Mouse (Mus musculus) stomach, postnatal 0 days (tissue): ENCODE results near the gene Smc2. TPM values are rescaled to one million over a fixed set of nuclear protein-coding genes. Genes with fewer than 3 reads are reported as not detected.
"Not testable (repeated sequence)": the region's sequence is repeated elsewhere in the genome, so short reads cannot be mapped to it uniquely, and the experiment has no call there.

Experiments used
- ATAC-seq: fragments of 200-750 bp; cut with Nextera tagmentation; 2 replicates; pipeline ENCODE4 v1.8.0; 2017; ENCODE audit not compliant: low FRiP score, low TSS enrichment
- DNase-seq: peaks from one replicate; pipeline ENCODE4 v3.0.0-alpha.2; 2016; ENCODE audit warnings: low spot score
- H3K27ac ChIP-seq: fragments of 300-500 bp; sonication (generic); replicated peaks from 2 replicates; pipeline ENCODE4 v1.5.1; 2014; ENCODE audit warnings: mild to moderate bottlenecking, control low read depth
- H3K27me3 ChIP-seq: fragments of 300-500 bp; sonication (generic); 2 replicates; pipeline ENCODE4 v1.6.1; 2014; ENCODE audit warnings: low read length; ENCODE audit not compliant: control insufficient read depth, insufficient read depth
- H3K36me3 ChIP-seq: fragments of 300-500 bp; sonication (generic); 2 replicates; pipeline ENCODE4 v1.6.1; 2014; ENCODE audit warnings: low read length, mixed read lengths; ENCODE audit not compliant: control insufficient read depth, insufficient read depth
- H3K4me1 ChIP-seq: fragments of 300-500 bp; sonication (generic); replicated peaks from 2 replicates; pipeline ENCODE4 v1.6.1; 2014; ENCODE audit warnings: antibody characterized with exemption; ENCODE audit not compliant: control insufficient read depth, insufficient read depth
- H3K4me2 ChIP-seq: fragments of 300-500 bp; sonication (generic); replicated peaks from 2 replicates; pipeline ENCODE4 v1.6.1; 2014; ENCODE audit warnings: low read depth, mild to moderate bottlenecking, control low read depth, moderate library complexity
- H3K4me3 ChIP-seq: fragments of 300-500 bp; sonication (generic); 2 replicates; pipeline ENCODE4 v1.5.1; 2014; ENCODE audit warnings: low read depth, low read length, control low read depth
- H3K9ac ChIP-seq: fragments of 300-500 bp; sonication (generic); 2 replicates; pipeline ENCODE4 v1.6.1; 2014; ENCODE audit warnings: mild to moderate bottlenecking, low read length, control low read depth, mixed read lengths
- H3K9me3 ChIP-seq: fragments of 300-500 bp; sonication (generic); 2 replicates; pipeline ENCODE4 v1.6.1; 2016; ENCODE audit warnings: low read length; ENCODE audit not compliant: control insufficient read depth
- CTCF ChIP-seq: IDR thresholded peaks from 2 replicates; pipeline ENCODE4 v1.5.1; 2016; ENCODE audit warnings: antibody characterized with exemption, low read depth, mild to moderate bottlenecking, moderate library complexity
- EP300 ChIP-seq: optimal IDR thresholded peaks from 2 replicates; pipeline ENCODE3; 2016; ENCODE audit warnings: antibody characterized with exemption
- WGBS: fragments of 180-500 bp; shearing (Covaris S2); extraction: QIAGEN DNeasy Blood & Tissue Kit; methylation state at CpG from one replicate; pipeline ENCODE4 v1.1.7; 2014; 5-methylcytosine and 5-hydroxymethylcytosine counted together
- polyA plus RNA-seq: library from polyadenylated mRNA; unstranded; fragments of >200 nt; fragmentation: Nextera tagmentation; extraction: Ambion mirVana; gene quantifications from 2 replicates; pipeline ENCODE4 v1.2.1, GENCODE M21; 2015

Gene Smc2
- polyA plus RNA-seq, result 44.5 and 60.1 TPM in 2 replicates

DNA sequence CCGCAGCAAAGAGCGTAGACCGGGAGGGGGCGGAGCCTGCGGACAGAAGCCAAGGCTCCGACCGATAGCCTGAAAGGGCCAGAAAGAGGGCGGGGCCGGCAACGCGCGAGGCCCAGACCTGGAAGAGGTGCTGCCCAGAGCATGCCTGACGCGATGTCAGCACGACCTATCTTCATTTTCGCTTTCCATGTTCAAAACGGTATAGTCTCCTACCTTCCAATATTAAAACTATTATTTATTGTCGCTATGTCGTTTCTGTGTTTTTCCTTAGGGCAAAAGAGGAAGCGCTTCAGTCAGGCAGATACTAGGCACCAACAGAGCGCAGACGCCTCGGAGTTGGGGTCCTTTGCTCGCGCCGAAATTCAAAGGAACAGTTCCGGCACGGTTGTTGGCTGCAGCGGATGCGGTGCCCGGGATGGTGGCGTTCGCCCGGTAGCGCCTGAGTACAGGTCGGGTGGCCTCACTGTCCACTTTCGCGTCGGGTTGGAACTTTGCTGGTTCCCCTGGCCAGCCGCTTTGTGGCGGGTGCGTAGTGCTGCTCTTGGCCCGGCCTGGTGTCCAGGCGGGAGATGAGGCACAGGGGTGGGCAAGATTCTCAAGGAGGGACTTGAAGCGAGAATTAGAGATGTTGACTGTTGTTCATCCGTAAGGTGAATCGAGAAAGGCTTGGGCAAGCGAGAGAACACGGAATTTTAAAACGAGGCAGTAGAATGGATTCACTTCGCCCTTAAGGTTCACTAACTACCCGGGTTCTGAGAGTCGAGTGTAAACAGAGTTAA, at the start of gene Smc2:
Gene Smc2, plus strand, starts transcription at position 358 of the 779 bp plus-strand sequence.
- Histone ChIP-seq H3K27ac (peak within 1 kb of the TSS; percentile 76), H3K36me3 (peaks cover 5% of the 10 kb centered on the region; the same call in 1 of the 2 replicates), H3K9ac (peak within 1 kb of the TSS; percentile 65), H3K27me3 (no peaks in the 10 kb centered on the region), H3K4me3 (peak within 1 kb of the TSS; percentile 69), H3K4me1 (no peaks in the 10 kb centered on the region), H3K9me3 (no peaks in the 10 kb centered on the region), H3K4me2 (peak within 1 kb of the TSS; percentile 84)
- under 1% methylated on average over 52 of the region's 53 CpGs for WGBS
- ATAC-seq (peak; percentile 100), DNase-seq (peak; percentile 96)
- peak; percentile 12; the same call in 1 of the 2 replicates for TF ChIP-seq CTCF
- TF ChIP-seq EP300, result peak; percentile 93

DNA sequence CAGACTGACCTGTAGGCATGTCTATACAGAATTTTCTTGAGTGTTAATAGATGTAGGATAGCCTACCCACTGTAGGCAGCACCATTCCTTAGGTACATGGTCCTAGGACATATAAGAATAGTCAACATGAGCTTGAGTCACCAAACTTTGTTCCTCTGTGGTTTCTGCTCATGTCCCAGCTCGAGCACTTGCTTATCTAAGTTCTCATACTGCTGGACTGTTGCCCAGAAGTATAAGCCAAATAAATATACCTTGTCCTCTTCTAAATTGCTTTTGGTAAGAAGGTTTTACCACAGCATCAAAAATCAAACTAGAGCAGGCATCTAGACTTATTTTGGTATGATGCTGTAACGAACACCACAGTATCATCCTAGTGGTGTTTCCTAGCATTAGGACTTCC, 27.5 kb upstream of the Smc2 start:
- H3K9me3 ChIP-seq, result no peaks in the 10 kb centered on the region
- ATAC-seq (no peak), DNase-seq (no peak)
- H3K36me3 ChIP-seq, result no peaks in the 10 kb centered on the region
- TF ChIP-seq CTCF, result no peak
- TF ChIP-seq EP300, result no peak
- WGBS, result 63% methylated on average over 2 of the region's 2 CpGs
- no peak overlapping the region for H3K4me2 ChIP-seq
- H3K4me1 ChIP-seq, result no peaks in the 10 kb centered on the region
- no peaks in the 10 kb centered on the region for H3K27me3 ChIP-seq
- H3K4me3 ChIP-seq, result no peak overlapping the region
- H3K27ac ChIP-seq, result no peak overlapping the region
- H3K9ac ChIP-seq, result no peak overlapping the region

DNA sequence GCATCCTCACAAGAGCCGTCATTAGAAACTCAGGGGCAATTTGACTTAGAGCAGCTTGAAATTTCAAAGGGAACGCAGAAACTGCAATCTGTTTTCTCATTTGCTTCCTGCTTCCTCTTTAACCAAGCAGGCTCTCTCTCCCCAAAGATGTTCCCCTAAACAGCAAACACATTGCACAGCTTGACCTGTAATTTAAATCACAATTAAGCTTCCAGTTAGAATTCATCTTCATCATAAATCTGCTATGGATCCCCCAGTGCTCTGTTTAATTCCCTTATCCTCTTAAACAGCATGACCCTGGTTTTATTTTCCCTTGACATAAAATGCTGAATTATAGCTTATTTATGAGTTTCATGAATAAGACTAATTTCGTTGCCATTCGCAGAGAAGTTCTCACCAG, 15.4 kb upstream of the Smc2 start:
- no peaks in the 10 kb centered on the region for H3K36me3 ChIP-seq
- no peak overlapping the region for H3K4me2 ChIP-seq
- no peak overlapping the region for H3K9ac ChIP-seq
- H3K4me3 ChIP-seq, result no peak overlapping the region
- WGBS, result 72% methylated on average over 4 of the region's 4 CpGs
- TF ChIP-seq EP300 (no peak), CTCF (no peak)
- ATAC-seq, result no peak
- H3K4me1 ChIP-seq, result no peaks in the 10 kb centered on the region
- no peak for DNase-seq
- H3K27me3 ChIP-seq, result no peaks in the 10 kb centered on the region
- no peak overlapping the region for H3K27ac ChIP-seq
- H3K9me3 ChIP-seq, result no peaks in the 10 kb centered on the region

DNA sequence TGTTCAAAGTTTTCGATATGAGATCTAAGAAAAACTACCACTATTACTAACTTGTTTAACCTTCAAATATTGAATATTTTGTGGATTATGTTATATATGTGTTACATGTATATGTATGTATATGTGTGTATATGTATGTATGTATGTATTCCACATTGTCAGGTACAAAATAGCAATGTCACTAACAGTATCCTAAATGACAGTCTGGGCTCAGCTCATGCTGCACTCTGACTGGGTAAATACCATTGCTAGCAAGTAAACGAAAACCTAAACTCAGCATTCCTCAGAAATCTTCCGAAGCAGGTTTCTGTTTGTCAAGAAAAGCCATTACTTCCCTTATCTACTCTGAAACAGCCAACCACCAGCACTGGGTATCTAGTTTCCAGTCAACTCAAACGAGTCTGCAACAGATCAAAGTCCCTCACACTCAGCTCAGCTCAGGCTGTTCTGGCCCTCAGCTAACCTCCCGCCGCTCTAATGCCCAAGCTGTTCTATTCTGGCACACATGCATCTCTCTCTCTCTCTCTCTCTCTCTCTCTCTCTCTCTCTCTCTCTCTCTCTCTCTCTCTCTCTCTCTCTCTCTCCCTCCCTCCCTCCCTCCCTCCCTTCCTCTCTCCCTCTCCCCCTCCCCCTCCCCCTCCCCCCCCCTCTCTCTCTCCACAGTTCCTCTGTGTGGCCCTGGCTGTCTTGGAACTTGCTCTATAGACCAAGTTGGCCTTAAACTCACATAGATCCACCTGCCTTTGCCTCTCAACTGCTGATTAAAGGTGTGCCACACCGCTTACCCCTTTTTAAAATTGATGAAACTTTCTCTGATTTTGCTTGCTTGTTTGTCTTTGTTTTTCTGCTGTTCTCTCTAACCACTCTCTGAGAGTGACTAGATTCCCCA, 9.5 kb upstream of the Smc2 start:
- DNase-seq (peak; percentile 82), ATAC-seq (peak; percentile 96)
- no peaks in the 10 kb centered on the region for H3K9me3 ChIP-seq
- H3K27me3 ChIP-seq, result no peaks in the 10 kb centered on the region
- no peaks in the 10 kb centered on the region for H3K36me3 ChIP-seq
- no peak overlapping the region for H3K4me3 ChIP-seq
- H3K27ac ChIP-seq, result no peak overlapping the region
- no peaks in the 10 kb centered on the region for H3K4me1 ChIP-seq
- WGBS, result 17% methylated on average over 7 of the region's 7 CpGs
- H3K4me2 ChIP-seq, result 0 out of 2 replicates have a peak overlapping the region, but pooled peaks have one; percentile 18
- TF ChIP-seq EP300 (no peak), CTCF (no peak)
- H3K9ac ChIP-seq, result no peak overlapping the region

DNA sequence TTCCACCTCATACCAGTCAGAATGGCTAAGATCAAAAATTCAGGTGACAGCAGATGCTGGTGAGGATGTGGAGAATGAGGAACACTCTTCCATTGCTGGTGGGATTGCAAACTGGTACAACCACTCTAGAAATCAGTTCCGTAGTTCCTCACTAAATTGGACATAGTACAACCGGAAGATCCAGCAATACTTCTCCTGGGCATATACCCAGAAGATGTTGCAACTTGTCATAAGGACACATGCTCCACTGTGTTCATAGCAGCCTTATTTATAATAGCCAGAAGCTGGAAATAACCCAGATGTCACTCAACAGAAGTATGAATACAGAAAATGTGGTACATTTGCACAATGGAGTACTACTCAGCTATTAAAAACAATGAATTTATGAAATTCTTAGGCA, 3.5 kb upstream of the Smc2 start:
- H3K27me3 ChIP-seq, H3K4me3 ChIP-seq, H3K4me1 ChIP-seq, H3K36me3 ChIP-seq, DNase-seq, ATAC-seq, H3K27ac ChIP-seq, H3K9me3 ChIP-seq, H3K9ac ChIP-seq, H3K4me2 ChIP-seq: not testable (repeated sequence)
- 93% methylated on average over 2 of the region's 2 CpGs for WGBS
